Mouse (Mus musculus) brain, embryonic 14.5 days (tissue): ENCODE data around the gene Tnni3.

Source experiments
- CTCF ChIP-seq: fragments of 200-500 bp; IDR thresholded peaks from 2 replicates; pipeline ENCODE4 v1.5.1; 2012; ENCODE audit warnings: inconsistent platforms, mild to moderate bottlenecking, moderate library complexity, borderline replicate concordance; ENCODE audit not compliant: insufficient read depth, insufficient read length; ENCODE audit errors: extremely low read depth
- POLR2A ChIP-seq: fragments of 200-500 bp; IDR thresholded peaks from 2 replicates; pipeline ENCODE4 v1.6.1; 2012; ENCODE audit warnings: mild to moderate bottlenecking, inconsistent platforms, borderline replicate concordance; ENCODE audit not compliant: poor library complexity, insufficient read depth, insufficient read length, severe bottlenecking; ENCODE audit errors: extremely low read depth

GRCm38 (mm10) chr7:4547221-4547641, 23.2 kb upstream of the Tnni3 start, which contains the start of gene Syt5:
- TF ChIP-seq CTCF (no peak), POLR2A (peak; percentile 8; the same call in 1 of the 2 replicates)
